Mouse (Mus musculus) bone marrow macrophage, adult 2 months (primary cell): ENCODE results near the gene Ripk4.

Experiments
- CTCF ChIP-seq: IDR thresholded peaks from 2 replicates; pipeline ENCODE4 v1.5.1; 2012; ENCODE audit warnings: low read depth, mild to moderate bottlenecking, low read length, moderate library complexity
- POLR2A ChIP-seq: IDR thresholded peaks from 2 replicates; pipeline ENCODE4 v1.6.1; 2012; ENCODE audit warnings: mild to moderate bottlenecking, low read depth, low read length, borderline replicate concordance

GRCm38 (mm10) chr16:97759681-97760080, 3.9 kb downstream of the Ripk4 start:
- no peak for TF ChIP-seq CTCF
- TF ChIP-seq POLR2A: no peak
